Mouse (Mus musculus) spleen, adult 2 months (tissue): Measurements from ENCODE around the gene Tspan14. TPM values are rescaled to one million over a fixed set of nuclear protein-coding genes. Genes with fewer than 3 reads are reported as not detected.

Experiments
- DNase-seq, 2 experiments: peaks; one replicate each; pipeline versions ENCODE4 v3.0.0 to v3.0.0-alpha.2; 2012 to 2021; ENCODE audit warnings: low spot score in 2 of 2, low read depth in 1 of 2
- H3K27ac ChIP-seq: fragments of 200-500 bp; 2 replicates; pipeline ENCODE4 v1.5.1; 2012; ENCODE audit warnings: low read length, inconsistent platforms; ENCODE audit not compliant: insufficient read depth
- H3K27me3 ChIP-seq: fragments of 200-500 bp; 2 replicates; pipeline ENCODE4 v1.6.1; 2012; ENCODE audit warnings: mild to moderate bottlenecking, moderate library complexity, low read length, inconsistent platforms; ENCODE audit not compliant: control insufficient read depth, insufficient read depth
- H3K36me3 ChIP-seq: fragments of 200-500 bp; 2 replicates; pipeline ENCODE4 v1.6.1; 2012; ENCODE audit warnings: mild to moderate bottlenecking, low read length, inconsistent platforms; ENCODE audit not compliant: control insufficient read depth, insufficient read depth
- H3K4me1 ChIP-seq: fragments of 200-500 bp; 2 replicates; pipeline ENCODE4 v1.6.1; 2011; ENCODE audit warnings: inconsistent platforms; ENCODE audit not compliant: control insufficient read depth, insufficient read depth, insufficient read length
- H3K4me3 ChIP-seq: fragments of 200-500 bp; 2 replicates; pipeline ENCODE4 v1.5.1; 2011; ENCODE audit warnings: mild to moderate bottlenecking, inconsistent platforms; ENCODE audit not compliant: insufficient read depth, insufficient read length; ENCODE audit errors: extremely low read depth
- CTCF ChIP-seq: fragments of 200-500 bp; IDR thresholded peaks from 2 replicates; pipeline ENCODE4 v1.5.1; 2011; ENCODE audit warnings: mild to moderate bottlenecking, inconsistent platforms; ENCODE audit not compliant: insufficient read depth, insufficient read length, insufficient replicate concordance; ENCODE audit errors: extremely low read depth
- POLR2A ChIP-seq: fragments of 200-500 bp; IDR thresholded peaks from 2 replicates; pipeline ENCODE4 v1.6.1; 2011; ENCODE audit warnings: low read depth, low read length, inconsistent platforms
- WGBS: fragments of 180-500 bp; shearing (Covaris S2); methylation state at CpG from one replicate; pipeline ENCODE4 v1.1.7; 2018; 5-methylcytosine and 5-hydroxymethylcytosine counted together
- polyA plus RNA-seq: library from polyadenylated mRNA; depleted of rRNA; stranded (reverse); fragments of >200 nt; gene quantifications from 2 replicates; pipeline ENCODE4 v1.2.3, GENCODE M21; 2012

Gene Tspan14
- polyA plus RNA-seq, 1 experiment: 60.0 TPM

DNA sequence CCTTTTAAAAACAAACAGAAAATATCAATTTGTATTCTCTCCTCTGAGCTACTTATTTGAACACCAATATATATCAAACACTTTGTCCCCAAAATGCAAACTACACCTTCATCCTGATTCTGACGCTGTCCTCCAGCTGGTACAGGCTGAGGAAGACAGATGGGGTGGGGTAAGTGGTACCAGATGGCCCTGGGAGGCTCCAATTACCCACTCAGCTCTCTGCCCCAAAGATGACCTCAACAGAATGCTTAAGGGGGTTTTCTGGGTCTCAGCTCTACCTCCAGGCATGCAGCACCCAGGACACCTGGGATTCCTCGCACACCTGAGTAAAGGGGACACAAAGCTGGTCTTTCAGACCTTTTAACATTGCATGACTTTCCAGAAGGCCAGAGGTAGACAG is 13.9 kb downstream of the Tspan14 start:
- DNase-seq: no peak
- H3K27ac ChIP-seq: peak overlapping the region; percentile 58
- WGBS: 51% methylated on average over 2 of the region's 2 CpGs
- peaks cover 84% of the 10 kb centered on the region for H3K4me1 ChIP-seq
- H3K27me3 ChIP-seq: no peaks in the 10 kb centered on the region
- H3K36me3 ChIP-seq: no peaks in the 10 kb centered on the region
- no peak overlapping the region for H3K4me3 ChIP-seq
- TF ChIP-seq POLR2A (no peak), CTCF (no peak)

DNA sequence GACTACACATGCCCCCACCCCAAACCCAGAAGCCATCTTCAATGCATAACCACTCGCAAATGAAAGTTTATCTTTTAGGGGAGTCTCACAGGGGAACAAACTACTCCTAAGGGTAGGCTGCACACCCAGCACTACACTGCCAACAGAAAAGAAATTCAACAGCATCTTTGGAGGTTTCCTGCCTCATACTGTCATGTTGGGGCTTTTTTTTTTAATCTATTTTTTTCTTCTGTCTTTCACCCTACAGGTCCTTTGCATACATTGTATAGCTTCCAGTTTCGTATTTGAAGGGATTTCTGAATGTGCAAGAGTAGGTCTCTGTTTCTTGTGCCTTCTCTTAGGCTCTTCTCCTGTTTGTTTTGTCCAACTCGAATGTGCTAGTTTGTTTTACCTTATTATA is 14.3 kb downstream of the Tspan14 start:
- TF ChIP-seq CTCF (no peak), POLR2A (no peak)
- Histone ChIP-seq H3K36me3 (no peaks in the 10 kb centered on the region), H3K4me1 (peaks cover 88% of the 10 kb centered on the region), H3K27me3 (no peaks in the 10 kb centered on the region), H3K27ac (no peak overlapping the region; the same call in 1 of the 2 replicates), H3K4me3 (no peak overlapping the region)
- 51% methylated on average over 3 of the region's 3 CpGs for WGBS
- DNase-seq: no peak

DNA sequence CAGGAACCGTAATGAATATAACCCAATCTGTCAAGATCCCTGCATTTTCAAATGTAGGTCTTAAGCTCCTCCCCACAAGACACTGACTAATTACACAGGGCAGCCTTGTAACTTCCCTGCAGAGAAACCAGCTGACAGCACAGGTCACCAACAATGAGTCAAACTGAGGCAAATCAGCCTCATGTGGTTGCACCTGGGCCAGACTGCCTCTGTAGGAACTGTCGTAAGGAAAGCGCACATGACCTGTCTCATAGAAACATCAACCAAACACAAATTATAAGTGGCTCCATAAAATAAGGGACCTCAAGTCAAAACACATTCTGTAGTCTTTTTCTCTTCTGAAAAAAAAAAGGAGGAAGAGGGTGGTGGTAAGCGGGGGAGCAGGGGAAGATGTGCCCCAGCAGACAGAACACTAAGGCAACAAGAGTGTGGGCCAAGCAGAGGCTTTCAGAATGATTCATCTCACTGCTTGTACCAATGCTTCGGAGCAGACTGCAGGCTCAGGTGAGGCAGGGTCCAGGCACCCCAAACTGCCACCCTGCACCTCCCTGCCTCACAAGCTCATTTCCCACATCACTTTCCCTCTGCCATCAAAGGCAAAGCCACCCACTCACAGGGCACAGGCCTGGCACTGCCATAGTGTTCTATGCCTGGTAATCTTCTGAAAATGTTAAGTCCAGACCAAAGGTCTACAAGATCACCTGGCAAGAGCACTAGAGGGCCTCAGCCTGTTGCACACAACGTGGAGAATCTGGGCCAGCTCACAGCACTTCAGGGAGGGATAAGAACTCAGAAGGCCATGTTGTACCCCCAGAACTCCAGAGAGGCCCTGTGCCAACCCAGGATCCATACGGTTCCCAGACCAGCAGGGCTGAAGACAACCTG is 16.6 kb downstream of the Tspan14 start:
- peaks cover 66% of the 10 kb centered on the region for H3K4me1 ChIP-seq
- TF ChIP-seq POLR2A: no peak
- no peak for TF ChIP-seq CTCF
- no peak overlapping the region for H3K4me3 ChIP-seq
- peak in 1 of 2 experiments; percentile 65 for DNase-seq
- 35% methylated on average over 7 of the region's 7 CpGs for WGBS
- no peaks in the 10 kb centered on the region for H3K27me3 ChIP-seq
- peak overlapping the region; percentile 92 for H3K27ac ChIP-seq
- H3K36me3 ChIP-seq: no peaks in the 10 kb centered on the region

DNA sequence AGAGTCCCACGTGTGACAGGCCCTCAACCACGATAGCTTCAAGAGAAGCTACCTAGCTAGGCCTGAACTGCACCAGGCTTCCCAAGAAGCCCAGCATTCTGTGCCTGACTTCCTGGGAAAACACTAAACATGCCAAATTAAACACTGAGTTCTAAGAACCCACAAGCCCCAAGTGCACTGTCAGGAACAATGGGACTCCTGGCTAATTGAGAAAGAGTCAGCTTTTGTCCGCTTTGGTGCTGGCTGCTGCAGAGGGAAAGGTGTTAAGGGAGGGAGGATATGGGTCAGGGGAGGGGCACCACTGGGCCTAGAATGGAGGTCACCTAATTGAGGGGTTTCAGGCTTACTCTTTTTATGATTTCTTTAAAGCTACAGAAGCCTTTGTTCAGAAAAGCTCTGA is 17.6 kb downstream of the Tspan14 start:
- H3K27me3 ChIP-seq: no peaks in the 10 kb centered on the region
- no peak for DNase-seq
- H3K27ac ChIP-seq: peak overlapping the region; percentile 86
- WGBS: 57% methylated on average over 3 of the region's 3 CpGs
- H3K4me1 ChIP-seq: peaks cover 58% of the 10 kb centered on the region
- no peaks in the 10 kb centered on the region for H3K36me3 ChIP-seq
- TF ChIP-seq POLR2A (no peak), CTCF (no peak)
- no peak overlapping the region for H3K4me3 ChIP-seq

- no peaks in the 10 kb centered on the region for H3K36me3 ChIP-seq
- peaks cover 56% of the 10 kb centered on the region for H3K4me1 ChIP-seq
- peak overlapping the region; percentile 86 for H3K27ac ChIP-seq
- H3K4me3 ChIP-seq: no peak overlapping the region
- H3K27me3 ChIP-seq: no peaks in the 10 kb centered on the region
- TF ChIP-seq CTCF: no peak
- no peak for TF ChIP-seq POLR2A
- DNase-seq: no peak
- 73% methylated on average over 5 of the region's 5 CpGs for WGBS
Observed at GRCm38 (mm10) chr14:40948522-40948921, 18.1 kb downstream of the Tspan14 start.

DNA sequence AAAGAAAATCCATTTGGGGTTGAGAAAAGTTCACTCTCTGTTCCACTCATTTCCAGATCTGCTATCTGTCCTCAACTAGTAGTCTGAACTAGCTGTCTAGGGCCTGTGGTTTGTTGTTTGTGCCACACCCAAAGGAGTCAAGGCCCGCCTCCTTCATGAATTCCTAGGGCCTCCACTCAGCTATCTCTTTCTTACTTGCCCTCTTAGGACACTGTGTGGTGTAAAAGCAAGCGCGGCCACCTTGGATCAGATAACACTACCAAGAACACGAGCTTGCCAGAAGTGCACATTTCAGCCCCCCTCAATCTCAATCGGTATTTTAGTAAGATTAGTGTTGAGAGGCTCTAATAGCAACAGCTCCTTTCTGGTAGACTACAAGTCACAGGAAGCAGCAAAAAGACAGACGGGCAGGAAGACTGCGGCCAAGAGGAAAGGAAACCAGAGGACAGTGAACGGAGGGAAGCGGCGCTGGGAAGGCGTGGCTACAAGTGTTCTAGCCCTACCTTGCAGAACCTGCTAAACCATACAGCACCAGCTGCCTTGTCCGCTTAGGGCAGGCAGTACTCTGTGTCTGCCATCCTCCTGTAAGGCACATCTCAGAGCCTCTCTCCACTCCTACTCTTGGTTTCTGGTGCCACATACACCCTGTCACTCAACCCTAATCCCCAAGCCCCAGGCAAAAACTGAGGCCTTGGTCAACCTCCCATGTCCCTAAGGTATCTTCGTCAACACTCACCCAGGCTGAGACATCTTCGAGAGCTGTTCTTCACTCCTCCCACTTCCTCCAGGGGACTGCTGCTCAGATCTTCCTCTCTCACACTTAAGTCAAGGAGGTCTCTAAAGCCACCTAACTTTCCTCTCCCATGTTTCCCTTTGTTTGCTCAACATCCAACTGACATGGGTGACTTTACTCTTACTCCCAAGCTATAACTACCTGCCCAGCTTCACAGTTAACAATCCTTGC is 18.9 kb downstream of the Tspan14 start:
- H3K4me3 ChIP-seq: peak overlapping the region; percentile 1; the same call in 1 of the 2 replicates
- H3K4me1 ChIP-seq: peaks cover 49% of the 10 kb centered on the region; the same call in 1 of the 2 replicates
- peak; percentile 1; the same call in 1 of the 2 replicates for TF ChIP-seq POLR2A
- no peak for TF ChIP-seq CTCF
- peak in 1 of 2 experiments; percentile 72 for DNase-seq
- 6% methylated on average over 14 of the region's 14 CpGs for WGBS
- H3K36me3 ChIP-seq: no peaks in the 10 kb centered on the region
- no peaks in the 10 kb centered on the region for H3K27me3 ChIP-seq
- peak overlapping the region; percentile 86 for H3K27ac ChIP-seq

DNA sequence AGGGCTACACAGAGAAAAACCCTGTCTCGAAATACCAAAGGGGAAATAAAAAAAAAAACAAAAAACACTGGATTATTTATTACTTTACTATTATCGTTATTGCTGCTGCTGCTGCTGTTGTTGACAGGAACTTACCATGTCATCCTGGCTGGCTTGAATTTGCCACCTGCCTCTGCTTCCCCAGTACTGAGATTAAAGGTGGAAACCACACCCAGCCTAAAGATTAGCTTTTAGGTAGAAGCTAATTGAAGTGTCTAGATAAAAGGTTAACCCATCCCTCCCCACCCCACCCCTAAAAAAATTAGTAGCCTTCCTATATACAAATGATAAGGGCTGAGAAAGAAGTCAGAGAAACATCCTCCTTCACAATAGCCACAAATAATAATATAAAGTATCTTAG is 22.8 kb downstream of the Tspan14 start:
- Histone ChIP-seq H3K4me1 (peaks cover 23% of the 10 kb centered on the region; the same call in 1 of the 2 replicates), H3K36me3 (no peaks in the 10 kb centered on the region), H3K4me3 (no peak overlapping the region), H3K27me3 (no peaks in the 10 kb centered on the region), H3K27ac (no peak overlapping the region)
- no peak for DNase-seq
- 60% methylated on average over 2 of the region's 2 CpGs for WGBS
- TF ChIP-seq CTCF: no peak
